Mouse (Mus musculus): ENCODE measurements around the gene Ddx27. TPM values are rescaled to one million over a fixed set of nuclear protein-coding genes. Genes with fewer than 3 reads are reported as not detected.
A peak's percentile ranks its signal among the peaks of the same experiment; 100 is the strongest.
"Not testable (repeated sequence)": the region's sequence is repeated elsewhere in the genome, so short reads cannot be mapped to it uniquely, and the experiment has no call there.

The Ddx27 gene
- polyA plus RNA-seq, 1 experiment from 2014 or later, result 59.4 TPM

DNA sequence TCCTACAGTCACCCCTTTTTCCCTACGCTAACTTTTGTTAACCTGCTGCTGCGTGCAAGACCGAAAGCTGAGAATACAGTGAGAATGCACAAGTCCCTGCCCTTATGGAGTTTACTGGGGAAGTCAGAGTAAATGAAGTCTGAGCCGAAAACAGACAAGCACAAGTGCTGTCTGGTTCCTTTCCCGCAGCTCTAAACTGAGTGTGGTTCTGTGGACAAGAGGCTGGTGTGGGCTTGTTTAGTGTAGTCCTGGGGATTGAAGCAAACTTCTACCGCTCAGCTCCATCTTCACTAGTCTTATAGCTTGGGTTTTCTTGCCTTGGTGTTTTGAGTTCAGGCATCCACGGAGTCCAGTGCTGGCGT lies 18.5 kb upstream of the Ddx27 start:
- peaks cover 39% of the 10 kb centered on the region for H3K4me1 ChIP-seq
- H3K9me3 ChIP-seq (replicated peaks), result no peaks in the 10 kb centered on the region
- peak overlapping the region; percentile 87 for H3K4me2 ChIP-seq
- peak overlapping the region; percentile 86 for H3K27ac ChIP-seq
- peak overlapping the region; percentile 95 for H3K9ac ChIP-seq
- peak overlapping the region; percentile 91 for H3K4me3 ChIP-seq (replicated peaks)
- peak; percentile 13; the same call in 1 of the 2 replicates for ATAC-seq (replicated peaks; ENCODE audit: low FRiP score)
- WGBS, result 40% methylated on average over 8 of the region's 8 CpGs
- no peaks in the 10 kb centered on the region for H3K27me3 ChIP-seq
- no peaks in the 10 kb centered on the region for H3K36me3 ChIP-seq

- no peaks in the 10 kb centered on the region for H3K27me3 ChIP-seq
- peaks cover 4% of the 10 kb centered on the region; the same call in 1 of the 2 replicates for H3K4me1 ChIP-seq
- H3K9me3 ChIP-seq (replicated peaks), result no peaks in the 10 kb centered on the region
- ATAC-seq (replicated peaks; ENCODE audit: low FRiP score), result no peak
- H3K4me2 ChIP-seq, result no peak overlapping the region
- WGBS, result 82% methylated on average over 9 of the region's 9 CpGs
- no peak overlapping the region for H3K9ac ChIP-seq
- no peaks in the 10 kb centered on the region for H3K36me3 ChIP-seq
- no peak overlapping the region for H3K4me3 ChIP-seq (replicated peaks)
- no peak overlapping the region for H3K27ac ChIP-seq
These were observed 13.5 kb upstream of the Ddx27 start for GRCm38 (mm10) chr2:167001486-167001885.

DNA sequence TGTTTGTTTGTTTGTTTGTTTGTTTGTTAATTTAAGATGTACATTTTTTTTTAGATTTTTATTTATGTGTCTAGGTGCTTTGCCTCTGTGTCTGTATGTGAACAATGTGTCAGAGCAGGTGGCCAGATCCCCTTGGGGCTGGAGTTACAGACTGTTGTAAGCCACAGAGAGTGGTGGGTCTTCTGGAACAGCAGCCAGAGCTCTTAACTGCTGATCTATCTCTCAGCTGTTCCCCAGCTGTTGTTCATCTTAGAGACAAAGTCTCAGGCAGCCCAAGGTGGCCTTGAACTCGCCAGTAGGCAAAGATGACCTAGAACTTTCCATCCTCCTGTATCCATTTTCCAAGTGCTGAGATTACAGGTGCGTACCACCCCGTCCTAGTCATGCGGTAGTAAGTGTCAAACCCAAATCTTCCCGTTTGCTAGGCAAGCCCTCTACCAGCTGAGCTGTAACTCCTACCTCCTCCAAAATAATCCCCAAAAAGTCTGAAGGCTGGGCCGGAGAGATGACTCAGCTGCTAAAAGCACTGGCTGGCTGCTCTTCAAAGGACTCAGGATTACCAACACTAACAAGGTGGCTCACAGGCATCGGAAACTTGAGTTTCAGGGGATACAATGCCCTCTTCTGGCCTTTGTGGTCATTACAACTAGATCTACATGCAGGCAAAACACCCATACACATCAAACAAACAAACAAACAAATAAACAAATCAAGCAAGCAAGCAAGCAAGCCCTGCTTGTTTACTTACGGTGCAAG lies 10.7 kb upstream of the Ddx27 start:
- H3K36me3 ChIP-seq, result no peaks in the 10 kb centered on the region
- no peaks in the 10 kb centered on the region for H3K4me1 ChIP-seq
- H3K9me3 ChIP-seq (replicated peaks), result no peaks in the 10 kb centered on the region
- no peak overlapping the region for H3K9ac ChIP-seq
- 43% methylated on average over 8 of the region's 8 CpGs for WGBS
- H3K4me2 ChIP-seq, result no peak overlapping the region
- no peak overlapping the region for H3K4me3 ChIP-seq (replicated peaks)
- H3K27me3 ChIP-seq, result no peaks in the 10 kb centered on the region
- ATAC-seq (replicated peaks; ENCODE audit: low FRiP score), result no peak
- no peak overlapping the region for H3K27ac ChIP-seq

GRCm38 (mm10) chr2:167006355-167006754 lies 8.6 kb upstream of the Ddx27 start:
- Histone ChIP-seq H3K4me1 (no peaks in the 10 kb centered on the region), H3K4me3 (replicated peaks) (no peak overlapping the region), H3K36me3 (no peaks in the 10 kb centered on the region), H3K9me3 (replicated peaks) (no peaks in the 10 kb centered on the region), H3K4me2 (no peak overlapping the region), H3K9ac (no peak overlapping the region), H3K27ac (no peak overlapping the region), H3K27me3 (no peaks in the 10 kb centered on the region)
- 90% methylated on average over 2 of the region's 2 CpGs for WGBS
- no peak for ATAC-seq (replicated peaks; ENCODE audit: low FRiP score)

DNA sequence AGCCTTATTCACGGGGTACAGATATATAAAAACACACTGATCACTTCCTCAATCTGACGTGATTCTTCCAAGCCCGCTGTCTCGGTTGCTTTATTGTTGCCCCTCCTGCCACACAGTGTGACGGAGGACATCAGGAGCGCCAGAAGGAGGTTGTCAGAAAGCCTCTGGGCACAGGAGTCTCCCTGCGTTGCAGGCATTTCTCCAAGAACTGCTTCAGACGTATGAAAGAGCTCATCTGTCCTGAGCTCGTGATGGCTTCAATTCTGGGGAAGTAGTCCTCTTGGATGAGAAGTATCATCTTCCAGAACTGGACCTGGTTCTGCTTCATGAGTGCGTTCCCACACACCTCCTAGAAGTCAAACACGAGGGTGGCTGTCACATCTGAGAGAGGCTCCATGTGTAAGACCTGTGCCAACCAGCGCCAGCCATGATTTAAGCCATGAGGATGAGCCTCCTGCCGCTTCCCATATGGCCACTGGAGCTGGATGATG lies 7.9 kb upstream of the Ddx27 start:
- H3K27me3 ChIP-seq, result no peaks in the 10 kb centered on the region
- H3K4me3 ChIP-seq (replicated peaks), result no peak overlapping the region
- no peak overlapping the region for H3K4me2 ChIP-seq
- WGBS, result 71% methylated on average over 13 of the region's 13 CpGs
- H3K36me3 ChIP-seq, result no peaks in the 10 kb centered on the region
- H3K9ac ChIP-seq, result no peak overlapping the region
- H3K4me1 ChIP-seq, result no peaks in the 10 kb centered on the region
- no peak for ATAC-seq (replicated peaks; ENCODE audit: low FRiP score)
- no peaks in the 10 kb centered on the region for H3K9me3 ChIP-seq (replicated peaks)
- H3K27ac ChIP-seq, result no peak overlapping the region

- 79% methylated on average over 4 of the region's 4 CpGs for WGBS
- not testable (repeated sequence) for H3K4me2 ChIP-seq; H3K27ac ChIP-seq; H3K9me3 ChIP-seq (replicated peaks); H3K4me3 ChIP-seq (replicated peaks); ATAC-seq (replicated peaks; ENCODE audit: low FRiP score); H3K27me3 ChIP-seq; H3K36me3 ChIP-seq; H3K4me1 ChIP-seq; H3K9ac ChIP-seq
These were observed 7.4 kb upstream of the Ddx27 start for GRCm38 (mm10) chr2:167007565-167007964.

DNA sequence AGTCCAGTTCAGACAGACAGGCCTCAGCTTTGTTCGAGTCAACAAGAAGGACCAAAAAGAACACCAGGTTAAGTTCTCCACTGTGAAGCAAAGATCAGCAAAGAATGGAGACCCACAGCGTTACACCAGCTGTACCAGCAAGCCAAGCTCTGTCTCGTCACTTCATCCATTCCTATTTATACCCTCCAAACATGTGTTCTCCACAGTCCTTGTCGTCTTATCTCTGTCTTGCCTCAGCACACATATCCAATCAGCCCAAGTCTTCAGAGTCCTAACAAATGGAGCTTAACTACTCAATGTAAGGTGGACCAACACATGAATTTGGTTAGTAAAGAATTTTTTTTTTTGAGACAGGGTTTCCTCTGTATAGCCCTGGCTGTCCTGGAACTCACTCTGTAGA lies 5.5 kb upstream of the Ddx27 start:
- Histone ChIP-seq H3K36me3 (no peaks in the 10 kb centered on the region), H3K9me3 (replicated peaks) (no peaks in the 10 kb centered on the region), H3K4me2 (no peak overlapping the region), H3K27me3 (no peaks in the 10 kb centered on the region), H3K27ac (no peak overlapping the region), H3K9ac (no peak overlapping the region), H3K4me1 (0 out of 2 replicates have a peak, but pooled peaks cover under 1% of the 10 kb centered on the region), H3K4me3 (replicated peaks) (no peak overlapping the region)
- WGBS, result 77% methylated on average over 4 of the region's 4 CpGs
- no peak for ATAC-seq (replicated peaks; ENCODE audit: low FRiP score)

- H3K9me3 ChIP-seq (replicated peaks), result no peaks in the 10 kb centered on the region
- ATAC-seq (replicated peaks; ENCODE audit: low FRiP score), result no peak
- H3K4me2 ChIP-seq, result no peak overlapping the region
- 88% methylated on average over 3 of the region's 3 CpGs for WGBS
- no peaks in the 10 kb centered on the region for H3K36me3 ChIP-seq
- H3K27ac ChIP-seq, result no peak overlapping the region
- H3K27me3 ChIP-seq, result no peaks in the 10 kb centered on the region
- no peak overlapping the region for H3K9ac ChIP-seq
- 0 out of 2 replicates have a peak, but pooled peaks cover 4% of the 10 kb centered on the region for H3K4me1 ChIP-seq
- H3K4me3 ChIP-seq (replicated peaks), result no peak overlapping the region
These were observed 4.4 kb upstream of the Ddx27 start for GRCm38 (mm10) chr2:167010546-167010945.

DNA sequence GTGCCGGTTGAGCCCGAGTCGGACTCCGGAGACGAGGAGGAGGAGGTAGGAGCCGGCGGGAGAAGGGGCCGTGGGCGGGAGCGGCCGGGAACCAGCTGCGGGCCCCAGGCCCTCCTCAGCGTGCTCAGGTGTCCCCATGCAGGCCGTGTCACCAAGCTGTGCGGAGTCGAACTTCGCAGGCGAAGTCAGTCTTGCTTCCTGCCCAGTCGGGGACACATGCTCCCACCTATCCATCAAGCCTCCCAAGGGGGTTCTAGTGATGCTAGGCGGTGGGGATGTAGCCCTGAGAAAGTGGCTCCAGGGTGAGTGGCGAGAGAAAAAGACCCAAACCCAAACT lies 357 bp downstream of the Ddx27 start:
- Histone ChIP-seq H3K9ac (peak overlapping the region; percentile 70), H3K9me3 (replicated peaks) (no peaks in the 10 kb centered on the region), H3K4me3 (replicated peaks) (peak overlapping the region; percentile 77), H3K27ac (peak overlapping the region; percentile 84; the same call in 1 of the 2 replicates), H3K27me3 (no peaks in the 10 kb centered on the region), H3K4me1 (peaks cover 18% of the 10 kb centered on the region), H3K36me3 (peaks cover 28% of the 10 kb centered on the region), H3K4me2 (peak overlapping the region; percentile 79)
- ATAC-seq (replicated peaks; ENCODE audit: low FRiP score), result peak; percentile 85
- WGBS, result 0% methylated on average over 17 of the region's 21 CpGs

DNA sequence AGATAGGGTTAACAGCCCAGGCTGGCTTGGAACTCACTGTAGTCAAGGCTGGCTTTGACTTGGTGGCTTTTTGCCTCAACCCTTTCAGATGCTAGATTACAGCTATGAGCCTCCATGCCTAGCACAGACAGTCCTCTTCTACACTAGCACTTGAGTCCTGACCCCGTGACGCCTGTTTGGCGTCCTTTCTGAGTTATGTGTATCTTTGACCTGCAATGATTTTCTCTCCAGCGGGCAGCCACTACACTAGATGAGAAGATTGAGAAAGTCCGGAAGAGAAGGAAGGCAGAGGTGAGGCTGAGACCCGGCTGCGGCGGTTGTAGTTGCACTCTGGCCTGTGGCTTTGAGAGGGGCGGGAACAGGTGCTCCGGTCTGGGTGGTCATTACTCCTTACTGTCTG lies 4.4 kb downstream of the Ddx27 start:
- H3K36me3 ChIP-seq, result peaks cover 67% of the 10 kb centered on the region
- WGBS, result 82% methylated on average over 10 of the region's 10 CpGs
- H3K4me2 ChIP-seq, result no peak overlapping the region
- no peaks in the 10 kb centered on the region for H3K27me3 ChIP-seq
- H3K4me1 ChIP-seq, result peaks cover 18% of the 10 kb centered on the region
- no peak overlapping the region for H3K4me3 ChIP-seq (replicated peaks)
- H3K27ac ChIP-seq, result no peak overlapping the region
- no peak for ATAC-seq (replicated peaks; ENCODE audit: low FRiP score)
- no peak overlapping the region for H3K9ac ChIP-seq
- no peaks in the 10 kb centered on the region for H3K9me3 ChIP-seq (replicated peaks)

DNA sequence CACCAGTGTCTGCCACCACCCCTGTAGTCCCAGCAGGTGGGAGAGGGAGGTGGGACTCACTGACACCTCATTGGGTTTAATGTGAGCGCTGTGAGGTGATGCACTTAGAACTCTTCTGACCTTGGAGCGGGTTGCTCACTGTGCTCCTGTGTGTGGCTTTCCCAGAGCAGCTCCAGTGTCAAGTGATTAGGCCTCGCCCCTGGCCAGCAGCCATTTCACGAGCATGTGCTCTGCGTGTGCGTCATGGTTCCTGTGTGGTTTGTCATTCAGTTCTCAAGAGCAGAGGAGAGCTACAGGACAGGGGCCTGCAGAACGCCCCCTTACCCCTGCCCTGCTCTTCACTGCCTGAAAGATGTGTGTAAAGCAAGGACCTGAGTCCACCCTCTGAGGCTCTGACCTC lies 13.6 kb downstream of the Ddx27 start:
- no peaks in the 10 kb centered on the region for H3K27me3 ChIP-seq
- no peak overlapping the region for H3K4me2 ChIP-seq
- H3K4me1 ChIP-seq, result no peaks in the 10 kb centered on the region
- ATAC-seq (replicated peaks; ENCODE audit: low FRiP score), result no peak
- no peak overlapping the region for H3K9ac ChIP-seq
- H3K36me3 ChIP-seq, result peaks cover 96% of the 10 kb centered on the region
- H3K9me3 ChIP-seq (replicated peaks), result no peaks in the 10 kb centered on the region
- no peak overlapping the region for H3K27ac ChIP-seq
- 93% methylated on average over 7 of the region's 7 CpGs for WGBS
- H3K4me3 ChIP-seq (replicated peaks), result no peak overlapping the region

DNA sequence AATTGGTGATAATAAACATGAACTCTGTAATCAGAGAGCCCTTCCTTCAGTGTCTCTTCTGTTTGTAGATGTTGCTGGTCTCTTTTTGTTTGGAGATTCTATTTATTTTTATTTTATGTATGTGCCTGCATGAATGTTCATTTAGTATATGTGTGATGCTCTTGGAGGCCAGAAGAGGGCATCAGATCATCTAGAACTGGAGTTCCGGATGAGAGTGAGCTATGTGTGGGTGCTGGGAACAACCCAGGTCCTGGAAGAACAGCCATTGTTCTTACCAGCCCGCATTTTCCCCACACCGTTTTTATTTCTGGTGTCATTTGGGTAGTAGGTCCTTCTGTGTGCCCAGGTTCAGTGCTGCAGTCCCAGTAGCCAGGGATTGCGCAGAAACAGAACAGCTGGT lies 15.5 kb downstream of the Ddx27 start:
- H3K4me2 ChIP-seq, result no peak overlapping the region
- no peaks in the 10 kb centered on the region for H3K9me3 ChIP-seq (replicated peaks)
- no peak overlapping the region for H3K27ac ChIP-seq
- 94% methylated on average over 4 of the region's 4 CpGs for WGBS
- no peak for ATAC-seq (replicated peaks; ENCODE audit: low FRiP score)
- no peak overlapping the region for H3K9ac ChIP-seq
- H3K4me3 ChIP-seq (replicated peaks), result no peak overlapping the region
- H3K36me3 ChIP-seq, result peaks cover 96% of the 10 kb centered on the region
- H3K27me3 ChIP-seq, result no peaks in the 10 kb centered on the region
- H3K4me1 ChIP-seq, result no peaks in the 10 kb centered on the region

- Histone ChIP-seq H3K9me3 (replicated peaks) (no peaks in the 10 kb centered on the region), H3K4me2 (no peak overlapping the region), H3K4me1 (no peaks in the 10 kb centered on the region), H3K36me3 (peaks cover 100% of the 10 kb centered on the region), H3K4me3 (replicated peaks) (no peak overlapping the region), H3K27ac (no peak overlapping the region), H3K9ac (no peak overlapping the region), H3K27me3 (no peaks in the 10 kb centered on the region)
- 95% methylated on average over 12 of the region's 12 CpGs for WGBS
- no peak for ATAC-seq (replicated peaks; ENCODE audit: low FRiP score)
These were observed 22.7 kb downstream of the Ddx27 start for GRCm38 (mm10) chr2:167037710-167038109.

All from kidney, embryonic 15.5 days (tissue).